Mouse (Mus musculus): ENCODE data around the gene Fcrlb.
A peak's percentile ranks its signal among the peaks of the same experiment; 100 is the strongest.

The Fcrlb gene

GRCm38 (mm10) chr1:170907111-170907455 lies 5.7 kb downstream of the Fcrlb start:
- no peak for DNase-seq

DNA sequence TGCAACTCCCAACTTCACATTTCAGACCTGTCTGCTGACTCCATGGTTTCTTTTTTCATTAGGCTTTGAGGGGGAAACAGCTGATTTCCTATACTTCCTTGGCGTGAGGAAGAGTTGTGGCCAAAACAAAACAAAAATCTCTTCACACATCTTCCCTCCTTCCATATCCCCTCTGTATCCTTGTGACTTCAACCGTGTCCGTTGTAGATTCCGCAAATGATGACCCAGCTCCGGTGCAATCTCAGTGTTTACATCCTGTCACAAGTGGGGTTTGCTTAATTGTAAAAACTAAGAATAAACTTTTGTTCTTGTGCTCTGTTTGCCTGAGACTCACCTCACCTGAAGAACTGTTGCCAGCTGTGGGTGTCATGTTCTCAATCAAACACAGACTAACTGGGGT lies 9.3 kb downstream of the Fcrlb start:
- DNase-seq = no peak

DNA sequence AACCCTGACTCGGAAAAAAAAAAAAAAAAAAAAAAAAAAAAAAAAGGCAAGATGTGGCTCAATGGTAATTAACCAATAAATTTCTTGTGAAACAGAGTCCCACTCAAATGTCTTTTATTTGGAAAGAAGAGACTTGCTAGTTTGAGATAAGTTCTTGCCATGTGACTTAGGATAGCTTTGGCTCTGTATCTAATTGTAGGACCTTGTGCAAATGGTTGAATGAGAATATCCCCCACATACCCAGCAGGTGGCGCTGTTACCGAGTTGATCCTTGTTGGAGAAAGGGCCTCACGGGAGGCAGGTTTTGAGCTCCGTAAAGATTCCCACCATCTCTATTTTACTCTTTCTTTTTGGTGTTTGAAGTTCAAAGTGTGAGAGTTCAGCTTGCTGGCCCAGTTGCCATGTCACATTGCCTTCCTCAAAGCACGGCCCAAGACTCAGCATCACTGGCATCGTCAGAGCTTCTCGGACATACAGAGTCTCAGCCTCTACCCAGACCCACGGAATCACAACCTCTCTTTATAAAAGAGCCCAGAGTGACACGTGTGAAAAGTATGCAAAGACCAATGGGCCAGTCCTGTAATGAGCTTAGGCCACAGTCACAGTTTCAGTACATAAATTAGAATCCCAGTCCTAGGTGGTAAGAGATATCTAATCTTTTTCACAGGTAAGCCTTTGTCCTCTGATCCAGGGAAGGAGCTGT lies 11.1 kb downstream of the Fcrlb start:
- peak; percentile 79 to 83 for DNase-seq

GRCm38 (mm10) chr1:170900799-170901467 lies 11.8 kb downstream of the Fcrlb start:
- peak in 1 of 2 experiments; percentile 47 for DNase-seq

DNA sequence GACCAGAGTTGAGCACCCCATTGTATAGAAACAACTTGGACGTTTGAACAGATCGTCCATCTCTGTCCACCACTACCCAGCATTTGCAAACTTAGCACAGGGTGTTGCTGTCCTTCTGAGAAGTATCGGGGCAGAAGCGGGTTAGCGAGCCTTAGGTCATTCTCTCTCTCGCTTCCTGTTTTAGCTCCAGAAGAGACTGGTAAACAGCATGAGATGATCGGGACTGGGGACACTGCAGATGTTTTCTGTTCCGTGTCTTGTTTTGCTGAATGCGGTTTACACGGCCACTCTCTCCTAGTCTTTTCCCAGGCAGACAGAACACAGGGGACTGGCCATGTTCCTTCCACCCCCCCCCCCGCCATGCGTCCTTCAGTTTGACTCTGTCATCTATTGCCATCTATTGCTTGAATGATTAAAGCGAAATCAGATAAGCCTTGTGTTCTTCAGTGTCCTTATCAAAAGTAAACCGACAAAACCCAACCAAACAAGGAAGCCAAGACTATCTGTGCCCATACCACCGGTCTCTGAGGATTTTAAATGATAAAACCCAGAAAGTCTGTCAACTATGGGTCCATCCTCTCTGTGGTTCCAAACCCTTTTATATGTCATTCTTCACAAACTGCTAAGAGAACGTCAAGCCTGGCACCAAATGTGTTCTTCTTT lies 14.2 kb downstream of the Fcrlb start:
- DNase-seq = peak in 1 of 2 experiments; percentile 18

GRCm38 (mm10) chr1:170896651-170897281 lies 16.0 kb downstream of the Fcrlb start:
- no peak for DNase-seq

- no peak for DNase-seq
Measured at GRCm38 (mm10) chr1:170894603-170895602, 17.8 kb downstream of the Fcrlb start.

GRCm38 (mm10) chr1:170892279-170892678 lies 20.5 kb downstream of the Fcrlb start:
- DNase-seq = no peak

GRCm38 (mm10) chr1:170891646-170892045 lies 21.1 kb downstream of the Fcrlb start:
- DNase-seq = no peak

GRCm38 (mm10) chr1:170889310-170889709 lies 23.4 kb downstream of the Fcrlb start:
- no peak for DNase-seq

DNA sequence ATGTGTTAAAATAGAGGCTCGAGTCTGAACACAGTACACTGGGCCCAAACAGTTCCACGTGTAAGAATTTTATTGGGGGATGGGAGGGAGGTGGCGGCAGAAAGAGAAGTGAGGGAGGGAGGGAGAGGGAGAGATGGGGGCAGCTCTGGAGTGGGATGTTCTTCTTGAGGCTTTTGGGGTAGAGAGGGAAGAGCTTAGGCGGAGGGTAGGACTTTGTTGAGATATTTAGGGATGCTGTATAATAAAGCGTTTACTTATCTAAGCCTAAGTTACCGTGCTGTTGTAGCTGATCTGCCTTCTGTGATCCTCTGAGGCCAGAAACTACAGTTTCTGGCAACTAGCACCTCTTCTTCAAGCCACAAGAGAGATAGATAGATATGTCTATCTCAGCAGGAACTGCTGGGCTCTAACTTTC lies 26.7 kb downstream of the Fcrlb start:
- no peak for DNase-seq

GRCm38 (mm10) chr1:170884978-170885561 lies 27.7 kb downstream of the Fcrlb start, which contains the start of the genes Gm26620 and Dusp12:
Gene Gm26620, plus strand, starts transcription at chr1:170885065.
Gene Dusp12, minus strand, starts transcription at chr1:170885540.
- peak; percentile 86 to 89 for DNase-seq

DNA sequence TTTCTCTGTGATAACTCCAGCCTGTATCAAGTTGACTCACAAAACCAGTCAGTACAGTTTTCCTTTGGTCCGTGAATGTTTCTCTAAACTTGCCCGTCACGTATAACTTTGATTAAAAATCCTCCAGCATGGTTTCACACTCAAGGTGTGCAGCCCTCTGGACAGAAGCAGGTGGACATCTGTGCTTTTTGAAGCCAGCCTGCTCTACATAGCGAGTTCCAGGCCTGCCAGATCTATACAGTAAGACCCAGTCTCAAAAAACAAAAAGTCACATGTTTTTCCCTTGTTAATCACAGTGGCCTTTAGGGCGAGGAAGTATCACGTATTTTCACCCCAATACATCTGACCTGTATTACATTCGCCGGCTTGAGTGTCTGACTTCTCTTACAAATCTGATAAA lies 28.4 kb downstream of the Fcrlb start:
- no peak for DNase-seq

GRCm38 (mm10) chr1:170882915-170883485 lies 29.7 kb downstream of the Fcrlb start:
- DNase-seq = no peak

GRCm38 (mm10) chr1:170876906-170877305 lies 35.8 kb downstream of the Fcrlb start:
- DNase-seq = no peak

DNA sequence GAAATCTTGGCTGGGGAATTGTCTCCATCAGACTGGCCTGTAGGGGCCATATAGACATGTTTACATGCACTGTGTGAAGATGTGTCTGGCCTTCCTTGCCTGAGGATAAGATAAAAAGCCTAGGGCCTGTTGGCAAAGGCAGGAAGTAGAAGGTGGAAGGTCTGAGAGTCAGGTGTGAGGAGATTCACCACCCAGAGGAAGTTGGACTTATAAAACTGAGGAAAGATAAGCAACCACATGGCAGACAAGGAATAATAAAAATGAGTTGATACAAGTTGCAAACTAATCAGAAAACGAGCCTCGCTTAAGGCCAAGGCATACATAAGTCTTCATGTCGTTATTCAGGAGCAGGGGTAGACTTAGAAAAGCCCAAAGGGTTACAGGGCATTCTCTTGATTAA lies 37.1 kb downstream of the Fcrlb start:
- no peak for DNase-seq

DNA sequence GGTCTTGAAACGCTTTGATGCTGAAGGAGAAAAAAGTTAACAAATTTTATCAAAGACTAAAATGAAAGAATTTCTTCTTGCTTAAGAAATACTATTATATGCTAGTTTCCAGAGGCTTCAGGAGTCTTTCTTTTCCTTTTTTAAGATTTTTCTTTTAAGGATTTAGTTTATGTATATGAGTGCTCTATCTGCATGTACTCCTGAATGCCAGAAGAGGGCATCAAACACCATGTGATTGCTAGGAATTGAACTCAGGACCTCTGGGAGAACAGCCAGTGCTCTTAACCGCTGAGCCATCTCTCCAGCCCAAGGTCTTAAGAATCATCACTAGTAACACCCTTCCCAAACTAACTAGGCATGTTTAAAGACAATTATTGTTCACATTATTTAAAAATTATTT lies 40.8 kb downstream of the Fcrlb start:
- DNase-seq = no peak

DNA sequence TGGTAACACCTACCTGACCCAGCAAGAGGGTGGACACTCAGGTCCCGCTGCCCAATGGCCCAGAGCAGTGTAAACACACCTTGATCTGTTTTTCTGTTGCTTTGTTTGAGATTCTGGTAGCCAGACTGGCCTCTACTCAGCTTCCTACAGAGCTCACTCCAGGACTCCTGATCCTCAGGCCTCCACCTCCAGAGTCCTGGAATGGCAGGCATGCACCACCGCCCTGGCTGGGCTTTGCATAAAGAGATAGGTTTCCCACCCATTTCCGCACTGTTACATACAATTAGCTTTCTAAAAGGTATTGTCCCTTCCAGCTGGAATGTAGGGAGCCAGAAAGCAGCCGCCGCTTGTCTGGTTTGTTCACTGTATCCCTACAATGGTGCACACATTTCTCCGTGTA lies 41.3 kb downstream of the Fcrlb start:
- DNase-seq = no peak

DNA sequence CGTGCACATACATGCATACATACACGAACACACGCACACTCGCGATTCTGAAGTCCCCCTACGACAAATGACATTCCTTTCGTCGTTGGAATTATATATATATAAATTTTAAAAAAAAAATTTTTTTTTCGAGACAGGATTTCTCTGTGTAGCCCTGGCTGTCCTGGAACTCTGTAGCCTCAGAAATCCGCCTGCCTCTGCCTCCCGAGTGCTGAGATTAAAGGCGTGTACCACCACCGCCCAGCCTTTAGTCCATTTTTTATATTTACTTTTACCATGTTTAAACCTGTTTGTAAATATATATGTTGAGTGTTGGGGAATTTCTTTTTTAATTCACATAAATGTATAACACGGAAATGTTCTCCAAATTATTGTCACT lies 43.8 kb downstream of the Fcrlb start:
- DNase-seq = no peak

GRCm38 (mm10) chr1:170868107-170868904 lies 44.4 kb downstream of the Fcrlb start:
- DNase-seq = peak; percentile 79 to 83
